Comparison of ENCODE assay signal across 8 mouse cellular contexts in the genomic region with DNA sequence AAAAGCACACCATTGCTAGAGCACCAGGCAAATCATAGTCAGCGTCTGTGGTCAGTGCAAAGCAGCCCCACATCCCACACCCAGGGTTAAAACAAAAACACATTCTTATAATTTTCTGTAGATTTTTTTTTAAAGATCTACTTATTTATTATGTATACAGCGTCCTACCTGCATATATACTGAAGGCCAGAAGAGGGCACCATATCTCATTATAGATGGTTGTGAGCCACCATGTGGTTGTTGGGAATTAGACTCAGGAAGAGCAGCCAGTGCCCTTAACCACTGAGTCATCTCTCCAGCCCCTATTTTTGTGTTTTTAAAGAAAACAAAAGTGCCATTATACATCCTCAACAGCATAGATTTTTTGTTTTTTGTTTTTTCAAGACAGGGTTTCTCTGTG. TPM values are rescaled to one million over a fixed set of nuclear protein-coding genes. Genes with fewer than 3 reads are reported as not detected.
A peak's percentile ranks its signal among the peaks of the same experiment; 100 is the strongest.
DNase-seq lines count a peak whose midpoint lies in the region; ATAC-seq and TF ChIP-seq lines count a peak whose summit lies in the region.

No protein-coding gene starts in this region.

- peaks cover 7% of the 10 kb centered on the region; the same call in 1 of the 2 replicates for H3K4me1 ChIP-seq in heart, postnatal 0 days (ENCODE audit: control insufficient read depth, insufficient read depth)
- H3K4me1 ChIP-seq in cortical plate, adult 2 months (ENCODE audit: control insufficient read depth, insufficient read depth, low read length) = peaks cover 2% of the 10 kb centered on the region; the same call in 1 of the 2 replicates
- peaks cover 13% of the 10 kb centered on the region for H3K4me1 ChIP-seq in forebrain, embryonic 13.5 days

- DNase-seq in heart, postnatal 0 days (ENCODE audit: low spot score) = peak; percentile 63
- no peak for DNase-seq in heart, postnatal 25 days (ENCODE audit: low spot score)
- DNase-seq in right cerebral cortex, adult 18-20 months = peak; percentile 24
- no peak for DNase-seq in right cerebral cortex, postnatal 4 days
- DNase-seq in retina, postnatal 1 day = peak; percentile 72
- no peak for DNase-seq in adrenal gland, postnatal 36 days

- ATAC-seq in heart, postnatal 0 days (ENCODE audit: insufficient read depth, low read depth) = no peak
- no peak for ATAC-seq in forebrain, embryonic 13.5 days

- no peaks in the 10 kb centered on the region for H3K27me3 ChIP-seq in heart, postnatal 0 days (ENCODE audit: control insufficient read depth, insufficient read depth, low read length)
- H3K27me3 ChIP-seq in forebrain, embryonic 13.5 days = no peaks in the 10 kb centered on the region

- H3K36me3 ChIP-seq in heart, postnatal 0 days (replicated peaks; ENCODE audit: control insufficient read depth, insufficient read depth, low read length) = no peaks in the 10 kb centered on the region
- no peaks in the 10 kb centered on the region for H3K36me3 ChIP-seq in forebrain, embryonic 13.5 days (ENCODE audit: poor library complexity, severe bottlenecking)

- peak; percentile 75 for TF ChIP-seq CTCF in heart, postnatal 0 days (IDR thresholded peaks at IDR 0.05; ENCODE audit: low read depth)
- peak; percentile 41; the same call in 1 of the 2 replicates for TF ChIP-seq CTCF in cortical plate, adult 2 months (IDR thresholded peaks at IDR 0.05; ENCODE audit: extremely low read depth, insufficient read depth, low read length)

- no peak overlapping the region for H3K27ac ChIP-seq in heart, postnatal 0 days (ENCODE audit: low read depth)
- H3K27ac ChIP-seq in cortical plate, adult 2 months (ENCODE audit: insufficient read depth, low read length) = no peak overlapping the region
- H3K27ac ChIP-seq in forebrain, embryonic 13.5 days = no peak overlapping the region

- 31% methylated on average over 2 of the region's 2 CpGs for WGBS in heart, postnatal 0 days
- 33% methylated on average over 2 of the region's 2 CpGs for WGBS in forebrain, embryonic 13.5 days

- no peak overlapping the region for H3K4me2 ChIP-seq in heart, postnatal 0 days (ENCODE audit: low read depth, low read length)
- H3K4me2 ChIP-seq in forebrain, embryonic 13.5 days = no peak overlapping the region

- no peak for TF ChIP-seq EP300 in heart, postnatal 0 days (IDR thresholded peaks at IDR 0.05; ENCODE audit: low read depth)

- intact Hi-C loops in heart, postnatal 25 days (cut with DNase I) = loop anchor here (2.0 kb wide), 2 partner anchors 34 to 142 kb away; no protein-coding TSS in a partner anchor

- H3K4me3 ChIP-seq in heart, postnatal 0 days (ENCODE audit: low read depth, low read length) = no peak overlapping the region
- H3K4me3 ChIP-seq in cortical plate, adult 2 months (ENCODE audit: insufficient read depth, low read length) = no peak overlapping the region
- no peak overlapping the region for H3K4me3 ChIP-seq in forebrain, embryonic 13.5 days

- H3K9ac ChIP-seq in heart, postnatal 0 days (replicated peaks; ENCODE audit: low read depth, low read length) = no peak overlapping the region
- H3K9ac ChIP-seq in forebrain, embryonic 13.5 days = no peak overlapping the region

- no peak for TF ChIP-seq POLR2A in cortical plate, adult 2 months (IDR thresholded peaks at IDR 0.05; ENCODE audit: extremely low read depth, insufficient read depth, low read length)

- H3K9me3 ChIP-seq in heart, postnatal 0 days (replicated peaks; ENCODE audit: control insufficient read depth, low read length) = no peaks in the 10 kb centered on the region
- H3K9me3 ChIP-seq in forebrain, embryonic 13.5 days (replicated peaks) = no peaks in the 10 kb centered on the region

RNA-seq across cellular contexts. Expression of a gene that starts 4.4 kb away (rescaled TPM):
- total RNA-seq in heart, postnatal 0 days (2014; rRNA removed; ENCODE audit: low replicate concordance) = 31.2 and 32.4 TPM in 2 replicates
- polyA plus RNA-seq in heart, postnatal 0 days (2015; fragmentation: Nextera tagmentation; extraction: Ambion mirVana) = 3.7 and 4.1 TPM in 2 replicates
- 10 to 100 TPM; 23.5 to 26.7 TPM for total RNA-seq in heart, postnatal 25 days (2021)
- 155 and 173 TPM in 2 replicates for polyA plus RNA-seq in cortical plate, adult 2 months (2012; rRNA removed)
- total RNA-seq in adrenal gland, postnatal 36 days (2021) = 10 to 100 TPM; 32.0 to 40.7 TPM
- 10.5 and 10.9 TPM in 2 replicates for polyA plus RNA-seq in forebrain, embryonic 13.5 days (2015; fragmentation: Nextera tagmentation; extraction: Ambion mirVana)

RNA-seq across cellular contexts. Expression of a gene that starts 4.8 kb away (rescaled TPM):
- total RNA-seq in heart, postnatal 0 days (2014; rRNA removed; ENCODE audit: low replicate concordance) = 21.4 and 29.5 TPM in 2 replicates
- 2.9 and 3.0 TPM in 2 replicates for polyA plus RNA-seq in heart, postnatal 0 days (2015; fragmentation: Nextera tagmentation; extraction: Ambion mirVana)
- total RNA-seq in heart, postnatal 25 days (2021) = 10 to 100 TPM; 19.9 to 23.0 TPM
- polyA plus RNA-seq in cortical plate, adult 2 months (2012; rRNA removed) = 43.4 and 43.8 TPM in 2 replicates
- 10 to 100 TPM; 49.3 to 56.3 TPM for total RNA-seq in adrenal gland, postnatal 36 days (2021)
- 12.3 and 14.1 TPM in 2 replicates for polyA plus RNA-seq in forebrain, embryonic 13.5 days (2015; fragmentation: Nextera tagmentation; extraction: Ambion mirVana)

RNA-seq across cellular contexts. Expression of a gene that starts 35.3 kb away (rescaled TPM):
- total RNA-seq in heart, postnatal 0 days (2014; rRNA removed; ENCODE audit: low replicate concordance) = 15.5 and 27.4 TPM in 2 replicates
- polyA plus RNA-seq in heart, postnatal 0 days (2015; fragmentation: Nextera tagmentation; extraction: Ambion mirVana) = 19.9 and 21.1 TPM in 2 replicates
- total RNA-seq in heart, postnatal 25 days (2021) = 1 to 10 TPM; 3.9 to 4.7 TPM
- polyA plus RNA-seq in cortical plate, adult 2 months (2012; rRNA removed) = 18.9 and 19.5 TPM in 2 replicates
- total RNA-seq in adrenal gland, postnatal 36 days (2021) = 10 to 100 TPM; 16.2 to 25.8 TPM
- polyA plus RNA-seq in forebrain, embryonic 13.5 days (2015; fragmentation: Nextera tagmentation; extraction: Ambion mirVana) = 21.0 and 21.2 TPM in 2 replicates

RNA-seq across cellular contexts. Expression of a gene that starts 42.5 kb away (rescaled TPM):
- 124 and 127 TPM in 2 replicates for total RNA-seq in heart, postnatal 0 days (2014; rRNA removed; ENCODE audit: low replicate concordance)
- polyA plus RNA-seq in heart, postnatal 0 days (2015; fragmentation: Nextera tagmentation; extraction: Ambion mirVana) = 72.9 and 73.0 TPM in 2 replicates
- total RNA-seq in heart, postnatal 25 days (2021) = 100 to 1,000 TPM in 1 of 2 experiments, 10 to 100 TPM in 1; 93.8 to 100 TPM
- polyA plus RNA-seq in cortical plate, adult 2 months (2012; rRNA removed) = 32.9 and 33.4 TPM in 2 replicates
- 10 to 100 TPM; 33.0 to 44.2 TPM for total RNA-seq in adrenal gland, postnatal 36 days (2021)
- polyA plus RNA-seq in forebrain, embryonic 13.5 days (2015; fragmentation: Nextera tagmentation; extraction: Ambion mirVana) = 9.5 and 10.4 TPM in 2 replicates

RNA-seq across cellular contexts. Expression of a gene that starts 49.5 kb away (rescaled TPM):
- total RNA-seq in heart, postnatal 0 days (2014; rRNA removed; ENCODE audit: low replicate concordance) = 16.3 and 20.5 TPM in 2 replicates
- polyA plus RNA-seq in heart, postnatal 0 days (2015; fragmentation: Nextera tagmentation; extraction: Ambion mirVana) = 13.6 and 15.2 TPM in 2 replicates
- total RNA-seq in heart, postnatal 25 days (2021) = 1 to 10 TPM; 4.5 to 6.1 TPM
- polyA plus RNA-seq in cortical plate, adult 2 months (2012; rRNA removed) = 49.2 and 50.5 TPM in 2 replicates
- total RNA-seq in adrenal gland, postnatal 36 days (2021) = 10 to 100 TPM; 22.4 to 26.0 TPM
- polyA plus RNA-seq in forebrain, embryonic 13.5 days (2015; fragmentation: Nextera tagmentation; extraction: Ambion mirVana) = 62.1 and 71.1 TPM in 2 replicates

Comparison
In these comparisons a context has a peak if more than half of its experiments do, and no peak if none do; other contexts are left out.
1. DNase-seq: peak in heart, postnatal 0 days (single experiment), right cerebral cortex, adult 18-20 months (single experiment) and retina, postnatal 1 day (single experiment); none in heart, postnatal 25 days (single experiment), right cerebral cortex, postnatal 4 days (single experiment) and adrenal gland, postnatal 36 days (0 of 2).